Mouse (Mus musculus) cerebral cortex, adult 2 months (tissue): ENCODE results near the gene Rbm15.

Source experiments
- WGBS: fragments of 180-500 bp; shearing (Covaris S2); methylation state at CpG from one replicate; pipeline ENCODE4 v1.1.7; 2018; 5-methylcytosine and 5-hydroxymethylcytosine counted together

Rbm15 gene

GRCm38 (mm10) chr3:107330503-107331424 is 2.7 kb downstream of the Rbm15 start:
- 69% methylated on average over 28 of the region's 28 CpGs for WGBS

GRCm38 (mm10) chr3:107326442-107326841 is 7.0 kb downstream of the Rbm15 start:
- WGBS: 98% methylated on average over 1 of the region's 1 CpGs

- WGBS: 85% methylated on average over 2 of the region's 2 CpGs
These were observed 12.3 kb downstream of the Rbm15 start for GRCm38 (mm10) chr3:107321141-107321540.

GRCm38 (mm10) chr3:107317338-107317737 is 16.1 kb downstream of the Rbm15 start:
- 91% methylated on average over 3 of the region's 3 CpGs for WGBS

GRCm38 (mm10) chr3:107296917-107297316 is 36.6 kb downstream of the Rbm15 start:
- 81% methylated on average over 4 of the region's 4 CpGs for WGBS

GRCm38 (mm10) chr3:107295672-107296360 is 37.7 kb downstream of the Rbm15 start:
- WGBS: 85% methylated on average over 5 of the region's 5 CpGs

- 33% methylated on average over 9 of the region's 9 CpGs for WGBS
These were observed 42.6 kb downstream of the Rbm15 start, which contains the start of gene Slc16a4 for GRCm38 (mm10) chr3:107290764-107291381. TSS of gene Slc16a4 (plus strand) at chr3:107291230.

GRCm38 (mm10) chr3:107286123-107286522 is 47.4 kb downstream of the Rbm15 start:
- WGBS: 77% methylated on average over 2 of the region's 2 CpGs

- 1% methylated on average over 43 of the region's 43 CpGs for WGBS
These were observed 54.8 kb downstream of the Rbm15 start, which contains the start of gene Lamtor5 for GRCm38 (mm10) chr3:107278479-107279269. TSS of gene Lamtor5 (plus strand) at chr3:107278858.

- 90% methylated on average over 3 of the region's 3 CpGs for WGBS
These were observed 56.8 kb downstream of the Rbm15 start for GRCm38 (mm10) chr3:107276626-107277025.

GRCm38 (mm10) chr3:107275996-107276395 is 57.5 kb downstream of the Rbm15 start:
- 65% methylated on average over 4 of the region's 4 CpGs for WGBS
